Mouse (Mus musculus) layer of hippocampus, adult 9-11 months (tissue): ENCODE measurements around the gene Nkx2-2.
"Not testable (repeated sequence)": the region's sequence is repeated elsewhere in the genome, so short reads cannot be mapped to it uniquely, and the experiment has no call there.

Source experiments
- DNase-seq: peaks from one replicate; pipeline ENCODE4 v3.0.0; 2022

The Nkx2-2 gene

GRCm38 (mm10) chr2:147181304-147181665 is 12.8 kb downstream of the Nkx2-2 start:
- no peak for DNase-seq

GRCm38 (mm10) chr2:147180649-147181303 is 13.3 kb downstream of the Nkx2-2 start:
- peak; percentile 86 for DNase-seq

GRCm38 (mm10) chr2:147178091-147179059 is 15.7 kb downstream of the Nkx2-2 start:
- peak; percentile 61 for DNase-seq

DNA sequence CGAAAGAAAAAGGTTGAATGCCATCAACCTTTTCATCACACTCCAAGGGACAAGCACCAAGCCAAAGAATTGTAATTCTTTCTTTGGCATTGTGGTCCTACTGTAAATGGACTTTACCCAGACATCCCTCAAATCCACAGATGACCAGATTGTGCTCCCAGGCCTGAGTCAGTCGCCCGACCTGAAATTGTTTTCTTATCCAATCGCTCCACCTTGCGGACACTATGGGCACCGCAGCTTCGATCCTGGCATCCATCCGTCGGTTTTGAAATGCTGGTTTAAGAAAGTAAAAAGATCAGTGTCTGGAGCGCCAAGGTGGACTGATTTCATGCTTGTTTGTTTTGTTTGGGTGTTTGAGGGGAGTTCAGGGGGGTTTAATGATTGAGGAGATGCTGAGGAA is 16.4 kb downstream of the Nkx2-2 start:
- peak; percentile 69 for DNase-seq

- no peak for DNase-seq
Observed at GRCm38 (mm10) chr2:147175296-147175695, 18.7 kb downstream of the Nkx2-2 start.

- DNase-seq = no peak
Observed at GRCm38 (mm10) chr2:147173751-147174150, 20.3 kb downstream of the Nkx2-2 start.

GRCm38 (mm10) chr2:147170538-147170937 is 23.5 kb downstream of the Nkx2-2 start:
- not testable (repeated sequence) for DNase-seq

GRCm38 (mm10) chr2:147165863-147166262 is 28.2 kb downstream of the Nkx2-2 start:
- no peak for DNase-seq

DNA sequence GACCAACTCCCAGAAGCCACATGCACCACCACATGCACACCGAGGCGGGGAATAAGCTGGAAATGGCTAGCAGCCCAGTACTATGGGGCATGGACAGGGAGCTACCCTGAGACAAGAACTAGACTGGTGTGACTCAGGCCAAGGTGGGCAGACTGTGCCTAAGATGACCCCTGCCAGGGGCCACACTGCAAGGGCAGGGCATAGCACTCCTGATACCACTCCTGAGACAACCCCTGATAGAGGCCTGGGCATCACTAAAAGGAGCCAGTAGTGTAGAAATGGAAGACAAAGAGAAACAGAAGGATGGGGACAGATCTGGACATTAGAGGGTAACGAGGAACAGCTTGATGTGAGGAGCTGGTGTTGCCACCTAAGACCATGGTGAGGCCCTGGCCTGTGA is 28.7 kb downstream of the Nkx2-2 start:
- DNase-seq = no peak

DNA sequence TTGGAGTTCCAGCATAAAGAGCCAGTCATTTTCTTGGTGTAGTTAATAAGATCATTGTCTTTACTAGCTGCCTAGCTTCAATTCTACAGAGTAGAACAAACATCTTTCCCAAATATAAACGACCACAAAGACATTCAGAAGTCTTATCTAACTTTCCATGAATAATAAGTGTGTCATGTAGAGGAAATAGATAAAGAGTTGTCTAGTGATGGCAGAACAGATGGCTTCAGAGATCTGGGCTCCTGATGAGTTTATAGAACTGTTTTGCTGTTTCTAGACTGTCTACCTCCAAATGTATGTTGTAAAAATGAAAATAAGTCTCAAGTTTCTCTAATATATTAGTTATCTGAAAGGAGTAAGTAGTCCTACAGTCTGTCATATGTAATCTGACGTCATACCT is 41.5 kb downstream of the Nkx2-2 start:
- DNase-seq = no peak
